In the genomic region with DNA sequence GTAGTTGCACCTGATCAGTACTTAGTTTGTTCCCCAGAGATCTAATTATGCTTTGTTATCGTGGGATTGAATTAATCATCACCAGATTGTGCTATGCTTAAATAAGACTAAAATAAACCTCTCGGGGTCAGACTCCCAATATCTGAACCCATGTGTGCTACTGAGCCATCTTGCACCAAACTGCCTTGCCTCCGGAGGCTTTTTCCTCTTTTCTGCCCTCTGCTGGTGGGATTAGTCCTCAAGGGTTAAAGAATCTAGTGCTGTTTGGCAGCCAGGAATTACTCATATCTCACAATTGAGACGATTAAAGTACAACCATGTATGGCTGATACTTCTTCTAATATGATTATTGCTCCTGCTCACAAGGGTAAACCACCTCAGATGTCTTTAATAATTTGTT, we compare ENCODE assay signal across 8 mouse cellular contexts.
DNase-seq lines count a peak whose midpoint lies in the region; ATAC-seq and TF ChIP-seq lines count a peak whose summit lies in the region.

No protein-coding gene starts in this region.

- no peaks in the 10 kb centered on the region for H3K27me3 ChIP-seq in embryonic facial prominence, embryonic 11.5 days (ENCODE audit: control insufficient read depth, insufficient read depth, low read length)
- no peaks in the 10 kb centered on the region for H3K27me3 ChIP-seq in embryonic facial prominence, embryonic 10.5 days (replicated peaks; ENCODE audit: low read depth, poor library complexity, severe bottlenecking)
- no peaks in the 10 kb centered on the region for H3K27me3 ChIP-seq in neural tube, embryonic 11.5 days (ENCODE audit: control insufficient read depth, insufficient read depth, low read length)
- no peaks in the 10 kb centered on the region for H3K27me3 ChIP-seq in neural tube, embryonic 15.5 days (replicated peaks)
- no peaks in the 10 kb centered on the region for H3K27me3 ChIP-seq in lung, embryonic 14.5 days (ENCODE audit: insufficient read depth, low read length)

- TF ChIP-seq CTCF in lung, embryonic 14.5 days (IDR thresholded peaks at IDR 0.05; ENCODE audit: low read depth) = peak; percentile 60

- H3K4me2 ChIP-seq in embryonic facial prominence, embryonic 11.5 days (ENCODE audit: low read depth, low read length) = no peak overlapping the region
- H3K4me2 ChIP-seq in neural tube, embryonic 11.5 days (ENCODE audit: low read depth) = no peak overlapping the region
- no peak overlapping the region for H3K4me2 ChIP-seq in neural tube, embryonic 15.5 days
- H3K4me2 ChIP-seq in lung, embryonic 14.5 days = no peak overlapping the region

- no peaks in the 10 kb centered on the region; the same call in 1 of the 2 replicates for H3K36me3 ChIP-seq in embryonic facial prominence, embryonic 11.5 days (replicated peaks; ENCODE audit: control insufficient read depth, insufficient read depth, low read depth, low read length)
- H3K36me3 ChIP-seq in embryonic facial prominence, embryonic 10.5 days (replicated peaks) = no peaks in the 10 kb centered on the region; the same call in 1 of the 2 replicates
- no peaks in the 10 kb centered on the region for H3K36me3 ChIP-seq in neural tube, embryonic 11.5 days (ENCODE audit: control insufficient read depth, insufficient read depth, low read length)
- H3K36me3 ChIP-seq in neural tube, embryonic 15.5 days = no peaks in the 10 kb centered on the region
- H3K36me3 ChIP-seq in lung, embryonic 14.5 days (ENCODE audit: insufficient read depth) = no peaks in the 10 kb centered on the region

- peak; percentile 55 for DNase-seq in embryonic facial prominence, embryonic 11.5 days (ENCODE audit: low spot score)
- DNase-seq in embryonic facial prominence, embryonic 10.5 days (ENCODE audit: low spot score) = no peak
- DNase-seq in neural tube, embryonic 11.5 days (ENCODE audit: low spot score) = peak; percentile 27
- peak; percentile 16 for DNase-seq in c-Kit-positive CD71-positive TER-119-positive erythroid progenitor cells, embryonic 14.5 days (ENCODE audit: low spot score)
- DNase-seq in lung, embryonic 14.5 days = peak; percentile 66
- no peak for DNase-seq in gastrocnemius, postnatal 4 days (ENCODE audit: low spot score in 2 of 2)

- no peaks in the 10 kb centered on the region for H3K9me3 ChIP-seq in embryonic facial prominence, embryonic 11.5 days (replicated peaks; ENCODE audit: control insufficient read depth, low read length)
- H3K9me3 ChIP-seq in embryonic facial prominence, embryonic 10.5 days = no peaks in the 10 kb centered on the region
- no peaks in the 10 kb centered on the region for H3K9me3 ChIP-seq in neural tube, embryonic 11.5 days (ENCODE audit: control insufficient read depth, low read length)
- H3K9me3 ChIP-seq in neural tube, embryonic 15.5 days (replicated peaks) = no peaks in the 10 kb centered on the region
- no peaks in the 10 kb centered on the region for H3K9me3 ChIP-seq in lung, embryonic 14.5 days (ENCODE audit: low read depth, low read length)

- no peak for ATAC-seq in embryonic facial prominence, embryonic 11.5 days (replicated peaks; ENCODE audit: insufficient number of reproducible peaks, low FRiP score, low TSS enrichment, low read depth)
- no peak for ATAC-seq in neural tube, embryonic 11.5 days (ENCODE audit: insufficient read depth, low FRiP score, low TSS enrichment)
- ATAC-seq in neural tube, embryonic 15.5 days (ENCODE audit: low FRiP score) = no peak
- ATAC-seq in lung, embryonic 14.5 days (ENCODE audit: insufficient read depth) = no peak
- ATAC-seq in granulocyte monocyte progenitor cell, adult 5-6 weeks (replicated peaks; ENCODE audit: poor library complexity, severe bottlenecking) = no peak

- H3K4me3 ChIP-seq in embryonic facial prominence, embryonic 11.5 days (ENCODE audit: low read depth, low read length) = no peak overlapping the region
- H3K4me3 ChIP-seq in embryonic facial prominence, embryonic 10.5 days = no peak overlapping the region
- H3K4me3 ChIP-seq in neural tube, embryonic 11.5 days (ENCODE audit: low read depth, low read length) = no peak overlapping the region
- H3K4me3 ChIP-seq in neural tube, embryonic 15.5 days (replicated peaks) = no peak overlapping the region
- H3K4me3 ChIP-seq in lung, embryonic 14.5 days (ENCODE audit: low read depth, low read length) = no peak overlapping the region

- 58% methylated on average over 4 of the region's 4 CpGs for WGBS in embryonic facial prominence, embryonic 11.5 days
- 69% methylated on average over 4 of the region's 4 CpGs for WGBS in embryonic facial prominence, embryonic 10.5 days
- WGBS in neural tube, embryonic 11.5 days = 75% methylated on average over 4 of the region's 4 CpGs
- 63% methylated on average over 4 of the region's 4 CpGs for WGBS in neural tube, embryonic 15.5 days
- WGBS in lung, embryonic 14.5 days = 58% methylated on average over 4 of the region's 4 CpGs

- H3K27ac ChIP-seq in embryonic facial prominence, embryonic 11.5 days (replicated peaks; ENCODE audit: low read depth, low read length) = no peak overlapping the region
- no peak overlapping the region for H3K27ac ChIP-seq in embryonic facial prominence, embryonic 10.5 days (replicated peaks)
- H3K27ac ChIP-seq in neural tube, embryonic 11.5 days (ENCODE audit: low read depth, low read length) = no peak overlapping the region
- H3K27ac ChIP-seq in neural tube, embryonic 15.5 days (replicated peaks) = no peak overlapping the region
- no peak overlapping the region for H3K27ac ChIP-seq in lung, embryonic 14.5 days (ENCODE audit: low read depth)

- no peaks in the 10 kb centered on the region; the same call in 1 of the 2 replicates for H3K4me1 ChIP-seq in embryonic facial prominence, embryonic 11.5 days (ENCODE audit: control insufficient read depth, insufficient read depth, low read length)
- H3K4me1 ChIP-seq in embryonic facial prominence, embryonic 10.5 days = peaks cover 5% of the 10 kb centered on the region
- no peaks in the 10 kb centered on the region for H3K4me1 ChIP-seq in neural tube, embryonic 11.5 days (ENCODE audit: control insufficient read depth, insufficient read depth, low read length)
- H3K4me1 ChIP-seq in neural tube, embryonic 15.5 days = 0 out of 2 replicates have a peak, but pooled peaks cover 4% of the 10 kb centered on the region
- H3K4me1 ChIP-seq in lung, embryonic 14.5 days (ENCODE audit: insufficient read depth) = no peaks in the 10 kb centered on the region

- H3K9ac ChIP-seq in embryonic facial prominence, embryonic 11.5 days (replicated peaks; ENCODE audit: low read length) = no peak overlapping the region
- H3K9ac ChIP-seq in neural tube, embryonic 11.5 days (ENCODE audit: low read length) = no peak overlapping the region
- no peak overlapping the region for H3K9ac ChIP-seq in neural tube, embryonic 15.5 days (replicated peaks)
- no peak overlapping the region for H3K9ac ChIP-seq in lung, embryonic 14.5 days

Comparison
In these comparisons a context has a peak if more than half of its experiments do, and no peak if none do; other contexts are left out.
1. DNase-seq: peak in embryonic facial prominence, embryonic 11.5 days (single experiment), neural tube, embryonic 11.5 days (single experiment), c-Kit-positive CD71-positive TER-119-positive erythroid progenitor cells, embryonic 14.5 days (single experiment) and lung, embryonic 14.5 days (single experiment); none in embryonic facial prominence, embryonic 10.5 days (single experiment) and gastrocnemius, postnatal 4 days (0 of 2).